Mouse (Mus musculus) megakaryocyte, embryonic 14.5 days (primary cell): ENCODE measurements around the gene Ankrd34b.

Source experiments
- FLI1 ChIP-seq: IDR thresholded peaks from 2 replicates; pipeline ENCODE4 v1.6.1; 2012; ENCODE audit warnings: low read length, inconsistent platforms, mixed read lengths
- GATA1 ChIP-seq: IDR thresholded peaks from 3 replicates; pipeline ENCODE4 v1.6.1; 2012; ENCODE audit warnings: mixed read lengths, low read length, inconsistent platforms, borderline replicate concordance

- TF ChIP-seq GATA1, result no peak
- no peak for TF ChIP-seq FLI1
Measured at GRCm38 (mm10) chr13:92470151-92470550, 44.5 kb downstream of the Ankrd34b start.
